Mouse (Mus musculus) spleen, postnatal 36 days (tissue): ENCODE results near the gene Trp63.
A peak's percentile ranks its signal among the peaks of the same experiment; 100 is the strongest.
"Not testable (repeated sequence)": the region's sequence is repeated elsewhere in the genome, so short reads cannot be mapped to it uniquely, and the experiment has no call there.

Experiments used
- DNase-seq, 2 experiments: peaks; one replicate each; pipeline ENCODE4 v3.0.0; 2022; ENCODE audit warnings: low spot score in 2 of 2, mixed read lengths in 1 of 2

Gene Trp63

DNA sequence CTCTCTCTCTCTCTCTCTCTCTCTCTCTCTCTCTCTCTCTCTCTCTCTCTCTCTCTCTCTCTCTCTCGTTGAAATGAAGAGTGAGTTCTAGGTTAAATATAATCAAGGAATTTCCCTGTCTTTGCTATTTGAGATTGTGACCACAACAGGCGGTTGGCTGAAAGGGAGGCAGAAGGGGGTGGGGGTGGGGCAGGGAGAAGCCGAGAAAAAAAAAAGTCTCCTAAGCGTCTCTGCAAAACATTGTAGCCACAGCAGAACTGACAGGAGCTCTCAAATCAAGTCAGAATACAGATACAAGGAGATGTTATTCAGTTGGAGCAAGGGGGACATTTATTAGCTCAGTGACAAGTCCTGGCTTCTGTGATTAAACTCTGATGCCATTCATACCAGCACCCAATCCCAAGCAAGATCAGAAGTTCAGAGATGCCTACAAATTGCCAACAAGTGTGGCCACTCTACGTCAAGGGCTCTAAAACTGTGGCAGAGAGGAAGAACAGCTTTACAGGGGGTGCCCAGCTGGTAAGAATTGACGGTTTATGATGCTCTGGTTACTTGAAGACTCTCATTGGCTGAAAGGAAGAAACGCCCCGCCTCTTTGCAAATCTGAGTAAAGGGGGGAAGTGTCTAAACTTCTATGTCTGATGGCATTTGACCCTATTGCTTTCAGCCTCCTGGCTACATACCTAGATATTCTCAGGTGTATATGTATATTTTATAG, at the start of gene Trp63:
Trp63 (plus strand) TSS at position 233 of the 718 bp plus-strand sequence.
- DNase-seq: no peak

DNA sequence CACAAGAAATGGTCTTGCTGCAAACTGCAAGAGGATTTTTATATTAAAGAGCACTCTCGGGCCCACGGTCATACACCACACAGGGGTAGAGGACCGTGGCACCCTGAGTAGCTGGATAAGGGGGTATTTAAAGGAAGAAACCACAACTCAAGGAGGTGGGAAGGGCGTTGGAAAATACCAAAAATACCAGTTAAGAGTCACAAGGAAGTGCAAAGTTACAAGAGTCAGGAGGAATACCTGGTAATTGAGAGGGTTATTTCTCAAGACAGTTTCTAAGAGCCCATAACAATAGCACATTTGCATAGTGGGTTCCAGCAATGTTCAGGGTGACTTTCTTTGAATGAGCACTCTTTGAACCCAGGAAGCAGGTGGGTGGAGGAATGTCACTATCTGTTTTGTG, 38.8 kb upstream of the Trp63 start:
- not testable (repeated sequence) for DNase-seq

DNA sequence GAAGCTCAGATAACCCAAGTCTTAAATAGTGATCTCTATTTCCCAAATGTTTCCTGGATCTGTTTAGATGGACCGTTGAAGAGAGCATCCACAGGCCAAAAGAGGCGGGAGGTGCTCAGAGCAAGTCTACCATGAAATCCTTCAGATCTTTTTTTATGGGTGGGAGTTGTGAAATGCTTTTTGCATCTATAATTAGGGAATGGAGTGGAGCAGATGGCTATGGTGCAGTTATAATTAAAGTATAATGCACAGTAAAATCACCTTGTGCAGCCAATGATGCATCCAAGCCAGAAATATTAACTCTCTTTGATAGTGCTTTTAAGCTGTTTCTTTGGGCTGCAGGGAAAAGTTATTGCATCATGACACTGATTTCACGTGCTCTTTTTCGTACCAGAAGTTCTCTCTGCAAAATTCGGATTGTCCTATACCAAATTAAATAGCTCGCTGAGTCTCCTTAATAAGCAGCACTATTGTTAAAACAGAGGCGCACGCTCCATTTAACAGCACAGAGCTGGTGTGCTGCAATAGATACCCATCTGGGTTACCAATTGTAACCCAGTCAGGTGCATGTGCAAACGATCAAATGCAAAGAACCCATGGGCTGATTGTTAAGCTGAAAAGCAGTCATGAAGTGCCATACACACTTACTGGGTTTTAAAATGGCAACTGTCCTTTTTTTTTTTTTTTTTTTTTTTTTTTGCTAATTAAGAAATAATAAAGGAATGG, 22.9 kb upstream of the Trp63 start:
- no peak for DNase-seq

DNA sequence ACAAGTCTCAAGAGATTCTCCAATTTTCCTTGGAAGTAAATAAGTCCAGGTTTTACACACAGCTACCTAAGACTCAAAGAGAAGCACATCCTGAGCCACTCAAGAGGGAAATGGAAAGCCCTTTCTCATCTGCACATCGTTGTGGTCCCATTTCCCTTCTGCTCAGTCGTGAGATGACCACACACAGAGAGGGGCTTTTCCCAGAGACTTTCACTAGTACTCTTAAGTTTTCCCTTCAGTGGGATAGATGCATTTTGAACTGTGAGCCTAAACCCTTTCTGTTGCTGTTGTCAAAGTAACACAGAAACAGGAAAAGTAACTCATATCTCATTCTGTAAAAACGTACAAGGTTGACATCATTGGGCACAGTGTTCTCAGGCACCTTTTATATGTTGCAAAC, 20.4 kb upstream of the Trp63 start:
- DNase-seq: no peak

DNA sequence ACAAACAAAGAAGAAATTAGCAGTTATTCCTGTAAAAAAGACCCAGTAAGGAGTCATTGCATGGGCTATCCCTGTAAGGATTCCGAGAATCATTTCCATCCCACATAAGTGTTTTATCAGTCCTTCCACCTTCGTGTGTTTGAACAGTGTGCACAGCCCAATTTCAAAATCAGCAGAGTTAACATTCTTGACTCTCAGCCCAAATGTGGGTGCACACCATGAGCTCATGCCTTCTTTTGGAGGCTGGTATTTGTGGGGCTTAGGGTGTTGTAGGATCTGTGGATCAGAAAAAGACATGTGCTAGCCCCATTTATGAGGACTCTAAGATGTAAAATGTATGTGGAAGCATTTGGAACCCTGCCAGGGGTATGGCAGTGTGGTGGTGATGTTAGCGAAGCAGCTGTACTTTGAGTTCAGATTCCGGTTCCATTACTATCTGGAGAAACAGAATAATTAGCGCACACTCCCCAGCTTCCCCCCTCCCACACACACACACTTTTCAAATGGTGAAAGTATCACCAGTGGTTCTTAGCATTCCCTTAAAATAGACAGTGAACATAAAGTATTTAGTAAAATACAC, 9.6 kb upstream of the Trp63 start:
- DNase-seq: no peak

DNA sequence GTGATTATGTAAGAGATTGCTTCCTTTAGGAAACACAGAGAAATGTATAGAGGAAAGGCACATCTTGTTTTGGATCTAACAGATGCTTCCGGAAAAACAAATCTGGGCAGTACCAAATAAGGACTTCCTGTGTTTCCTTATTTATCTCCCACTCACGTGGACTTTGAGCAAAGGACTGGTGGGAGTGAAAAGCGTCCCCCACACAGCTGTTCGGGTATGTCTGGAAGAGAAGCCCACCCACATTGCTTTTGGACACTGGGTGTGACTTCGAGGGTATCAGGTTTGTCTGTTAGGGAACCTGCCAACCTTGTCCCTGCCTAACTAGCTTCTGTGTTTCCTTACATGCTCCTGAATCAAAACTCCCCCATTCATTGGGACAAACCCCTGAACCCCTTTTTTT, 3.2 kb upstream of the Trp63 start:
- DNase-seq: no peak

DNA sequence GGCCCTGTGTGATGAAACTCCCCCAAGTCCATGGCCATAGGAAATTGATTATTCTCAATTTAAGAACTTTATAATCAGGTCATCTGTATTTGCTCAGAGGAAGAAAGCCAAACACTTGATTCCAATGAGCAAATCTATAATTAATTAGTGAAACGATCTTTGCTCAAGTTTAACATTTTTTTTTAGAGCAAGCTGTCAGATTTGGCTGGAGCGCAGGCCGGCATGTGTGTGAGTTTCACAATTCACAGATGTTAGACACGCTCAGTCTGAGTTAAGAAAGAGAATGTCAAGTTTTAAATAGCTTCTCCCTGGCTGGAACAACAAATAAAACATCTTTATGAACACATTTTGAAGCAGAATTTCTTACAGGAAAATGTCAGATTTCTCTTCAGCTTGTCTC, 1.0 kb upstream of the Trp63 start:
- no peak for DNase-seq

DNA sequence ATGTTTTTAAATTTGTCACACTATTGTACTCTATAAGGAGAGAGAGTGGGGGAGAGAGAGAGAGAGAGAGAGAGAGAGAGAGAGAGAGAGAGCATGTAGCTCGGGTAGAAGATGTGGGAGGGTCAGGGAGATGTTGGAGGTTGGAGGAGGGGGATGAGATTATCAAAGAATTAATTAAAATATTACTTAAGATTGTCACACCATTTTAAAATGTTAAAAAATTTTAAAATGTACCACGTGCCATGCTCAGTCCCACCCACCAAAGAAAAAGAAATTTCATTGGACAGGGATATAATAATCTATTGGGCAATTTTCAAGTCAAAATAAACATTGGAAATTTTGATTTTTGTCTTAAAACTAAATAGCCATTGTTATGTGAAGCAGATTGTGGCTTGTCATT, 1.0 kb downstream of the Trp63 start:
- no peak for DNase-seq

DNA sequence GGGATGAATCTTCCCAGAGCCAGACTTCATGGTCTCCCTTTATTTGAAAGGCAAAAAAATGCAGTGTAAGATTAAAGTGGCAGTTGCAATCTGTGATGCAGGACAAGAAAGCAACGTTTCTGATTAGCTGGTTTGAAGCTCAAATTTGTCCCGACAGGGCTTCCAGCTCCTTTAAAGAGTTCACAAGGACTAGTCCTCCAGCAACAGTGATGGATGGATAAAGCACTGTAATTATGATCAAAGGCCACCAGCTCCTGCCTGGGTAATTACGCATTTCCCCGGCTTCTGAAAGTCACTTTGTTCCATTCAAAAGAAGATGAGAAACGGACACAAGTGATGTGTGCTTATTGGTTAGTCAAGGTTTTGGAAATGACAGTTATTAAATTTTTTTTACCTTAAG, 7.0 kb downstream of the Trp63 start:
- no peak for DNase-seq

DNA sequence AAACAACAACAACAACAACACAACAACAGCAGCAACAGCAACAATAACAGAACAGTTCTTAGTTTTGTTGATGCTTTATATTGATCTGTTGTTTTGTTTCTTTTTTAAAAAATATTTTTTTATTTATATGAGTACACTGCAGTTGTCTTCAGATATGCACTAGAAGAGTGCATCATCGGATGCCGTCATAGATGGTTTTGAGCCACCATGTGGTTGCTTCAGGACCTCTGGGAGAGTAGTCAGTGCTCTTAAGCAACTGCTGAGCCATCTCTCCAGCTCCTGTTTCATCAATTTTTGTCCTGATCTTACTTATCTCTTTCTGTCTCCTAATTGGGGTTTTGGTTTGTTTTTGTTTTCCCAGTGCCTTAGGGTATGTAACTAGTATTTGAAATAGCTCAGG, 17.7 kb downstream of the Trp63 start:
- DNase-seq: no peak

DNA sequence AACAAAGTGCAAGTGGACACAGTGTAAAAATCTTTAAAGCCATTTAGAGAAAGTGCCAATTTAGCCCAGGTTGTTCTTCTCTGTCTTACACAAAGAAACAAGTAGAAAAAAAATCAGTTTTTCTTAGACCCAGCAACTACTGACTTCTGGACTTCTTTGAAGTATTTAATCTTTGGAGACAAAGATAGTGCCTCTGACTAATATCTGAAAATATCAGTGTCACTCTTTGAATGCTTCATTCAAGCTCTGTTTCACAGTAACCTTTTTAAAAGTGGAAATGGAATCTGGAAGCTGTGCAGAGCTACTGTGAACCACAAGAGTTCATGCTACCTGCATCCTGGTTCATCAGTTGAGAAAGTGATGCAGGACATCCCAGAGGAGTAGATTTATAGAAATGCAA, 22.7 kb downstream of the Trp63 start:
- DNase-seq: no peak

DNA sequence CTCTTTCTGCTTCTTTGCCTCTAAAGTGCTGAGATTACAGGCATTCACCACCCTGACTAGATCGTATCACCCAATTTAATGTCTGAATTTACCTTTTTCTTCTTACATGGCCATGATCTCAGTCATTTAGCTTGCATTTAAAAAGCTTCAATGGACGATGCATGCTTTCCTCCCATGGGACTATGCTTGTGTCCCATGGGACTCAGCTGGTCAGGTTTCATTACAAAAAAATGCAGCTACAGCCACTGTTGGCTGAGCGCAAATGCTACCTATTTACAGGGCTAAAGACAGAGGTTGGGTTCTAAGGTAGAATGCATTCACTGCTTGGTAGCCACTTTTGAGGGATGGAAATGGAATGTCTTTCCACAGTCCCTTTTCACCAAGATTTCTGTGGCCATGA, 32.2 kb downstream of the Trp63 start:
- no peak for DNase-seq

DNA sequence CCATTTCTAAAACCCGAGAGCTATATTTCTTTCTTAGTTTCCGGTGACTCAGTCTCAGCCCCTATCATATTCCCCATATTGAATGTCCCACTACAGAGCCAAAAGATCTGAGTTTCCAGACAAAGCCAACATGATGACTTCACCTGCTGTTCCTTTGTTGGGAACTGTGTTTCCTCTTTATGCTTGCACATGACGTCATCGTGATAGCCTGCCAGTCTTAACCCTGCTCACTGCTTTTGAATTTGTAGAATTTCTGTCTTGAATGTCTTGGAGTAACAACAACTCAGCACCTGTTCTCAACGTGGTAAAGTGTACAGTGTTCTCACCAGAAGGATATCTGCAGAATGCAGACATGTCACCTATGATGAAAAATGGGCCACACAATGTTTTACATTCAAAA, 39.6 kb downstream of the Trp63 start:
- DNase-seq: no peak

DNA sequence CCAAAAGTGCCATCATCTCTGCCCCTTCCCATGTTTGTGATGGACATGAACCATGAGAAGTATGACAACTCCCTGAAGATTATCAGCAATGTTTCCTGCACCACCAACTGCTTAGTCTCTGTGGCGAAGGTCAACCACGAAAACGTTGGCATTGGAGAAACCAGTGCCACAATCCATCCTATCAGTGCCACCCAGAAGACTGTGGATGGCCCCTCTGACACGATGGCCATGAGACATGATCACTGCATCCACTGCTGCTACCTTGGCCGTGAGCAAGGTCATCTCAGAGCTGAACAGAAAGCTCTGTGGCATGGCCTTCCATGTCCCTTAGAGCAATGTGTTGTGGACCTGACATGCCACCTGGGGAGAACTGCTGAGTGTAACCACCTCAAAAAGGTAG, 43.4 kb downstream of the Trp63 start:
- no peak for DNase-seq

DNA sequence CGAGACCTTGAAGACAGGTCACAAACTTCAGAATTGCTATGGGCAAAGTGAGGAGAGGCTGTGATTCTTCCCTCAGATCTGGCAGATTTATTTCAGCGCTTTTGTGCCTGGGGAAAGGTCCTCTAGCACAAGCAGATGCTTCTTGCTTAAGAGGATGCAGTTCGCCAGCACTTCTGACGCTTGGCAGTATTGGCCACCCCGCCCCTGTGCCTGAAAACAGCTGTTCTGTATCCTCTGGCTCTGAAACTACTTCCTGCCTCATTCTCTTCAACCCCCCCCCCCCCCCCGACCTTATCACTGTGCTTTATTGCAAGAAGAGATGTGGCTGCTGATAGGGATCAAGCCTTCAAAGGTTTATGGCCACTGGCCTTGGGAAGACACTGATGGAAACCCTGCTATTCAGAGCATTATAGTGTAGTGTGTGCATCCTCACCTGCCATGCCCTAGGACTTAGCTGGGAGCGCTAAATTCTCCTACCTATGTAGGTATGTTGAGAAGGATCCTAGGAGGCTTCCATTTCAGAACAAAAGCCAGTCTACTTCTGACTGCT, 44.5 kb downstream of the Trp63 start:
- DNase-seq: no peak

DNA sequence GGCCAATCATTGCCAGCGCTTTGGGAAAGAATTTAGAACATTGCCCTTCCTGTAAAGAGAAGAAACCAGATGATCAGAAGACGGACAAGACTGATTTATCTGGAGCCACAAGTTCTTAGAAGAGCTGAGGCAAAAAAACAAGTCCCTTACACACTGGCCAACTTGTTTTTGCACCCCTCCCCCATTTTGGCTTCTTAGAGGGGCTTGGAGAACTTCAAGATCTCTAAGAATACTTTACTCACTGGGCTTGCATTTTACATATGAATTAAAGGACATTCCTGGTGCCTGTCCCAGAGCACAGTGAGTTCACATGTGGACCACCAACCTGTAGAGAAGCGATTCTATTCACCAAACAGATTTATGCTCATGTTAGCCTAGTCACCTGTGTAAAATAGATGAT, 53.3 kb downstream of the Trp63 start:
- DNase-seq: no peak

DNA sequence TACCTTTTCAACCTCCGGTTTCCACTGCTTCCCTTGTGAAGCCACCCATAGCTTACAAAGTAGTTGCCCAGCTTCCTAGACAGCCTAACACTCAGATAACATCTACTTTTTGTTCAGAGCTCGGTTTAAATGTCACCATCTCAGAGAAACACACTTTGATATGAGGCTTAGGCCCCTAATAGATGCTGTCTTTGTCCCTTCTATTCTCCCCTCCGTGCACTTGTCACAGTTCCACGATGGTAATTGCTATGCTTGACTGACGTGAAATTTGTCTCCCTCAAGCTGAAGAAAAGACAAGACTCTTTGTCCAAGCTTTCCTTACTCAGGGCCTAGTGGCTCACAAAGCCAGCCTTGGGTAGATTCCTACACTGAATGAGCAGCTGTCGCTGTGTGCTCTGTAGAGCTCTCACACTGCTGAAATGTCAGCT, 54.1 kb downstream of the Trp63 start:
- DNase-seq: no peak

DNA sequence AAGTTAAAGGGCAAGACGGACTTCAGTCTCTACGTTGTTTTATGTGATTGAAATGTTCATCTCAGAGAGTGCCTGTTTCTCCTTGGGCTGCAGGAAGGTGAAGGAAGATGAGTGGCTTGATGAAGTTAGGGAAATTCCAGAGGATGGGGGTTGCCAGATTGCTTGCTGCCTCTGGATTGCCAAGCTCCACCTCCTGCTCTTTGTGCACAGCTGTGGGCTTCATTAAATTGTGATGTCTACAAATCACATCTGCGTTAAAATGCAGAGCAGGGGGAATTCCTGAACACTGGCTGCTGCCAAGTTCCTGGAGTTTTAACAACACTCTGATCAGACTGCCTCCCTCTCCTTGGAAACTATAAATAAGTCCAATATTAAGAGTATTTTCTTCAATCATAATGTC, 63.2 kb downstream of the Trp63 start:
- DNase-seq: peak in 1 of 2 experiments; percentile 4

DNA sequence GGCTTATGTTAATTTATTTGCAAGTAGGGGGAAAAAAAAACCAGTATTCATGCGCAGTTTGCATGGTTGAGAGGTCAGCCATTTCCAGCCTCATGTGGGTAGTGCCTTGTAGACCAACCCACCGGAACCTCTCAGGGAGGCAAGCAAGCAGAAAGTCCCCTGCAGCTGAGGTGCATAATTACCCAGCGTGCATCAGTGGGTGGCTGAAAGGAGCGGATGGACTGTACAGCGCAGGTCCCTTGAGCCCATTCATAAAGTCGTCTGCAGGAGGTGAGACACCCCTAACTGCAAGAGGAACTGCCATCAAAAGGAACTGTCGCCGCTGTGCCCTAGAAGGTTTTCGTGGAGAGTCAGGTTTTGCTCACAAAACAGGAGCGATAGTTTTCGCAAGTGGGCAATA, 68.3 kb downstream of the Trp63 start:
- DNase-seq: no peak

DNA sequence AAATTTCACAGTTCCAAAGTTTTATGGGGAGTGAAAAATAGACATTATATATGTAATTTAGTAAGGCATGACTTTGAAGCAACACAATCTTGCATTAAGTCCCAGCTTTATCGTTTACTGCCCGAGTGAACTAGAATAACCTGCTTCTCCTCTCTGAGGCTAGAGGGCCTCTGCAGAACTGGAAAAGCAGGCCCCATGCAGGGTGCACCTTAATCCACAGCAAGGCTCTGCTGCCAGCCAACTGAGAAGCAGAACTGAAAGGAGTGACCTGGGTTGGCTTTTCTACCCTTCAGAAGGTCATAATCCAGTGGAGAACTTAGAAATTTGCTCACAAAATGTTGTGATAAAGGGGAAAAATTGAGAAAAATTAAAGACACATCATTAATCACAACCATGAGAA, 74.5 kb downstream of the Trp63 start:
- DNase-seq: no peak

DNA sequence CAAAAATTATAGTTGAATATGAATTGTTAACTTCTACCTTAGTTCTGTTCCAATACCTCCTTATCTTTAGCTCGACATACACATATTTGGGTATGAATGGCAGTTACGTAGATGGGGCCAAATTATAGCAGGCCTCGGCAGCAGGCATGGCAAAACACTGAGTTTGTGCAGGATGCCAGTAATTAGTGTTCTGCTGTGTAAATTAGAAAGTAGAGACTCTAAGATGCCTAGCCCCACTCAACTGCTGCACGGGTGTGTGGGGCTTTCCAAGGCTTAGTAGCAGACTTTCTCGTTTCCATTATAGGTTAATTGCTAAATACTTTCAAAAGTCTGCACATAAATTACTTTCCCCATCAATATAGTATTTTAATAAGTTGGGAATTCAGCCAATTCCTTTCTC, 82.0 kb downstream of the Trp63 start:
- no peak for DNase-seq

DNA sequence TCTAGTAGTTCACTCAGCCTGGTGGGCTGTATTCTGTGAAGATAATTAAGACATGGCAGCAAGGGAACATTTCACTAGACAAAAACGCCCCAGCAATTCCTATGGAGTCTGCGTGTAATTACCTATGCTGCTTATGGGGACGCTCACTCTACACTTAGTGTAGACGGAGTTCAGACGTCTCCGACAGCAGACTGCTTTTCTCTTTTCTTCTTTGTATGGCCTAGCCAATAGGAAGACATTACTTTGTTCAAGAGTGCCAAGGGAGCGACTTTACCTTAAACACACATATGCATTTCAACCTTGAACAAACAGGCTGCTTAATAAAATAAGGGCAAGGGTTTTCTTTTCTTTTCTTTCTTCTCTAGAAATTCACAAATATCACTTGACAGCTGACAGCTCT, 91.0 kb downstream of the Trp63 start:
- DNase-seq: no peak

DNA sequence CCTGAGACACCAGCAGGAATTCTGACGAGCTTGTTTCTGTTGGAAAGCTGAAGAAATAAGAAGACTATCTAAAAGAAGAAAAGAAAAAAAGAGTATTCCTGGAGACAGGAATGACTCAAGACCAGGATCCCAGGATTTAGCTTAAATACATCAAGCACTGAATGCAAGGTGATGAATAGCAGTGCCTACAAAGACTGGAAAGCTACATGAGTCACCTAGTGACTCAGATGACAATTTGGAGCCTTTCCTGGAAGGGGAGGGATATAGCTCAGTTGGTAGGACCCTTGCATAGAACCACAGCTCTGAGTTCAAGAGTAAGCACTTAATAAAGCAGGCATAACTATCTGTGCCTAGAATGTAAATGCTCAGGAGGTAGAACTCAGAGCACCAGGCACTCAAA, 93.9 kb downstream of the Trp63 start:
- no peak for DNase-seq
